Mouse (Mus musculus) forebrain, embryonic 15.5 days (tissue): ENCODE measurements around the gene Hdx. TPM values are rescaled to one million over a fixed set of nuclear protein-coding genes. Genes with fewer than 3 reads are reported as not detected.

Experiments
- polyA plus RNA-seq: library from polyadenylated mRNA; unstranded; fragments of >200 nt; fragmentation: Nextera tagmentation; extraction: Ambion mirVana; gene quantifications from 2 replicates; pipeline ENCODE4 v1.2.1, GENCODE M21; 2015

Hdx gene
- polyA plus RNA-seq, 1 experiment from 2014 or later: 1.7 TPM

Other genes starting within 250 kb of the Hdx start
- gene Rps6ka6, start 159.1 kb downstream of the Hdx start, polyA plus RNA-seq: 31.6 and 32.6 TPM in 2 replicates
- 0.27 and 0.45 TPM in 2 replicates for gene Gm45194, start 194.3 kb upstream of the Hdx start, polyA plus RNA-seq